Mouse (Mus musculus) olfactory bulb, adult 2 months (tissue): Measurements from ENCODE around the gene Gsk3a.

Experiments used
- CTCF ChIP-seq: fragments of 200-500 bp; IDR thresholded peaks from 2 replicates; pipeline ENCODE4 v1.5.1; 2012; ENCODE audit warnings: low read depth, mild to moderate bottlenecking, low read length, moderate library complexity; ENCODE audit not compliant: insufficient read depth
- POLR2A ChIP-seq: fragments of 200-500 bp; IDR thresholded peaks from 2 replicates; pipeline ENCODE4 v1.6.1; 2012; ENCODE audit warnings: mild to moderate bottlenecking, low read depth, low read length, moderate library complexity; ENCODE audit not compliant: insufficient read depth

DNA sequence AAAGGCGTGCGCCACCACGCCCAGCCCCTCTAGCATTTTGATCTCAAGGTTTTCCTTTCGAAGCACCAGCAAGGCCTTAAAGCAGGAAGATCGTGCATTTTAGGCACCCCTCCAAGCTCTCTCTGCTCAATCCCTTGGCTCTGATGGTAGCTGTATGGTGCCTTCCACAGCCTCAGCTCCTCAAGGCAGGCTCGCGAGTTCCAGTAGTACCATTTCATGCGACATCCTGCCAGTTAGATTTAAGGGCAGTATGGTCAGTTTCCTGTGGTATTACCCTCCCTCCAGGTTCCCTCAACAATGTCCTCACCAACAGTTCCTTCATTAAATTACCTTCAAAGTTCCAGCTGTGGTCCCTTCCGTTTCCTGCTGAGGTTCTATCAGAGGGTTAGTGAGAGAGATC lies 41.5 kb downstream of the Gsk3a start:
- TF ChIP-seq POLR2A (no peak), CTCF (no peak)
